Mouse (Mus musculus): Measurements from ENCODE around the gene Pfdn5. TPM values are rescaled to one million over a fixed set of nuclear protein-coding genes. Genes with fewer than 3 reads are reported as not detected.
"Not testable (repeated sequence)": the region's sequence is repeated elsewhere in the genome, so short reads cannot be mapped to it uniquely, and the experiment has no call there.

Gene Pfdn5
- total RNA-seq, 2 experiments from 2014 or later = 342 to 354 TPM

DNA sequence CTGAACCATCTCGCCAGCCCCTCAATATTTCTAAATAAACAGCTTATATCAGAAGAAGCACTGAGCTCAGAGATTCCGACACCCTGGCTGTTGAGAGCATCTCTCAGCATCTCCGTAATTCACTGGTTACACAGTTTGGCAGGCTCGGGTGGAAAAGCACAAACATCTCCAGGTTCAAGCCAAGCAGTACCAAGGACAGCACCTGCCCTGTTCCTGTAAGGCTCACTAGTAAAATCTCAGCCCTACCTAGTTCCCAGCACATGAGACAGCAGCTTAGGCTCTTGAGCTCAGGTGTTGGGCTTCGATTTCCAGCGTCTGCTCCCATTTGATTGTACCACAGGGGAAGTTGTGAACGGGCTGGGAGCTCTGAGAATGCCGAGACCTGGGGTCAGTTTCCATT lies 9.3 kb downstream of the Pfdn5 start:
- DNase-seq = no peak

DNA sequence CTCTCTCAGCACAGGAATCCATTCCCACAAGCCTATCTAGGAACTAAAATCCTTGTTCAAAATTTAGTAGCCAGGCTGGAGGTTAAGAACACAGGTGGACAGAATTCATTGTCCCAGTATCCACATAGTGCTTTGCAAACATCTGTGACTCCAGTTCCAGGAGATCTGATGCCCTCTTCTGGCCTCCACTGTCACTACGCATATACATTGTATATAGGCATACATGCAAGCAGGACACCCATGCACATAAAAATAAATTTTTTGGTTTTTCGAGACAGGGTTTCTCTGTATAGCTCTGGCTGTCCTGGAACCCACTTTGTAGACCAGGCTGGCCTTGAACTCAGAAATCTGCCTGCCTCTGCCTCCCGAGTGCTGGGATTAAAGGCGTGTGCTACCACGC lies 10.0 kb downstream of the Pfdn5 start:
- DNase-seq = not testable (repeated sequence)

DNA sequence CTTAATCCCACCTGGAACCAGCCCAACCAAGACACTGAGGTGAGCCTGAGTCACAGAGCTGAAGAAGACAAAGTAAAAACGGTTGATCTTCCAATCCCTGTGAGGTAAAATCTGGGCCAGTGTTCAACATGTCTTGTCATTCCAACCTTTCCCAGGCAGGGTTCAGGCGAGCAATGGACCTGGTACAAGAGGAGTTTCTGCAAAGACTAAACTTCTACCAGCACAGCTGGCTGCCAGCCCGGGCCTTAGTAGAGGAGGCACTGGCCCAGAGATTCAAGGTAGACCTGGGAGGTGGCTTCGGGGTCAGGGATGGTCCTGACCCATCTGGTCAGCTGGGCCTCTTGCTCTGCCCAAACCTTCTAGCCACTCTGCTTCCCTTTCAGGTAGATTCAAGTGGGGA lies 11.0 kb downstream of the Pfdn5 start:
- DNase-seq = no peak

DNA sequence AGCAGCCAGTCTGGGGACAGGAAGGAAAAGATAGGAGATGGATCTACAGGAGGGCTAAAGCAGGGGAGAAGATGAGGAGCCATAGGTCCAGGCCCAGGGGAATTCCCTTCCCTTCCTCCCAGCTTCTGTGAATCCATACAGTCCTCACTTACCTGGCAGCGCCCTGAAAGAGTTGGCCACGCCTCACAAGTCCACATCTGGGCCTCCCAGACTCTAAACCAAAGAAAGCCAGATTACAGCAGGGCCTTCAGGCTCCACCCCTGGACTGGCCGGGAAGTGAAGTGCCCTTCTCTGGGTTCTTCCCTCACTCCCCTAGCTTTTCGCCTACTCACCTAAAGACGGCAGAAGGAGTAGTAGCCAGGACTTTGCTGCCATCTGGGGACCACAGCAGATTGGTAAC lies 13.7 kb downstream of the Pfdn5 start:
- DNase-seq = no peak

DNA sequence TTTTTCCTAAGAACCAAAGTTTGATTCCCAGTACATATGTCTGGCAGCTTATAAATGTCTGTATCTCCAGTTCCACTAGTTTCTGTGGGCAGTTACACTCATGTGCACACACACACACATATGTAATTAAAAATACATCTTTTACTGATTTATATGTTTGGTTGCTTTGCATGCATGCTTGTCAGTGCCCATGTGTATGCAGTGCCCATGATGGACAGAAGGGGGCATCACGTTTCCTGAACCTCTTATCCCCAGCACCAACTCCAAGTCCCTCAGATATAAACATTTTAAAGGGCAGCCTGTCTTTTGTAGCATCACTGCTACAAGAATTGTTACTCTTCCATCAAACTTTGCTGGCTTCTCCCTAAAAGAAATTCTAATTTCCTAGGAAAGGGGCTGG lies 15.7 kb downstream of the Pfdn5 start:
- DNase-seq = peak; percentile 63

DNA sequence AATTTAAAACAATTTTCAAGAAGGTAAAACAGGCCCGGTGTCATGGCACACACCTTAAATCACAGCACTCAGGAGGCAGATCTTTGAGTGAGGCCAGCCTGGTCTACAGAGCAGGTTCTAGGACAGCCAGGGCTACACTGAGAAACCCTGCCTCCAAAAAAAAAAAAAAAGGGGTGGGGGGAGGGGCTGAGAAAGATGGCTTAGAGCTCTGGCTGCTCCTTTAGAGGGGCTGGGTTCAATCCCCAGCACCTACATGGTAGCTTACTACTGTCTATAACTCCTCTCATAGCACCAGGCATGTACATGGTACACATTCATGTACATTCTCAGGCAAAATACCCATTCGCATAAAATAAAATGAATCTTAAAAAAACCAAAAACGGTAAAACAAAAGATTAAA lies 18.6 kb downstream of the Pfdn5 start:
- DNase-seq = no peak

DNA sequence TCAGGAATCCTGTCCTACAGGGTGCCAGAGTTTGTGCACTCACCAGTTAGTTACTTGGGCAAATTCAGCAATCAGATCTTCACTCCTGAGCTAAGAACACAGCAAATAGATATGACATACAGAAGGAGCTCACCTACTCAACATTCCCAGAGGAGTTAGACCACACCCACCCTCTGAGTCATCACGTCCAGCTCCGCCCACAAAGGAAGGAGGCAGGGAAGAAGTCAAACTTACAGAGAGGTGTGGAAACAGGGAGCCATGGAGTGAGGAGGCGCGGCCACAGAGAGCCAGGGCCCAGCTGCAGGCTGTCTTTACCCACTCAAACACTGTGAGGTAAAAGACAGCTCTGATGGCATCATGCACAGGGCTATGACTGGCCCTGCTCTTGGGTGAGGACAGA lies 20.5 kb downstream of the Pfdn5 start:
- no peak for DNase-seq

DNA sequence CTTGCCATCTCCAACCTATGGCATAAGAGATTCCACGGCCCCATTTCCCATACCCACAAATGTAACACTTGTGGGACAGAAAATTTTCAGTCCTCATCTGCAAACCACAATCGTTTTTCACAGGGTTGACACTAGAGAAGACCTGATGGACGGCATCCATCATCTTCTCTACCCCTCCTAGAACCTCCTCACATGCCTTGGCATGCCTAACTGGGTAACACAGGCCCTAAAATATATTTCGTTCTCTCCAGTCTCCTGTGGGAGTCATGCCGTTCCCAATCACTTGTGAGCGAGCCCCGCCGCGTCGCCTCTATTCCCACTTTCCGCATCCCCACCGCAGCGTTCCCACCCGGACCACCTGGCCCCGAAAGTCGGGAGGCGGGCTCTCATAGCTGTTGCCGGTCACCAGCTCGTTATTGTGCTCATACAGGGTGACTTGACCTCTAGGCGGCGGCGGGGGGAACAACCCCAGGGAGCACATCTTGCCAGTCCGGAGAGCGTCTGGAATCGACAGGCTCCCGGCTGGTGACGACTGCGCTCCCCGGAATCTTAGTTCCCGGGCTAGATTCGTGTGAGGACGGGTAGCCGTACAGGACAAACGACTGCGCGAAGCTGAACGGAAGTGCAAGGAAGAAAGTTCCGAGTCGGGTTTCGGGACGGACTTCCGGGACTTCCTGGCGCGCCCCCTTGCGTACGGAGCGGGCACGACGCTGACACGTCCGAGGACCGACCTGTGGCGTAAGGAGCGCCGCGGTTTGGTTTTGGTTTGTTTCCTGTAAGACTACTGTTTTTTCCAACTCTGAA lies 24.4 kb downstream of the Pfdn5 start, which contains the start of gene Aaas:
Gene Aaas (minus strand): TSS at position 634 of the 804 bp plus-strand sequence.
- peak; percentile 98 for DNase-seq

DNA sequence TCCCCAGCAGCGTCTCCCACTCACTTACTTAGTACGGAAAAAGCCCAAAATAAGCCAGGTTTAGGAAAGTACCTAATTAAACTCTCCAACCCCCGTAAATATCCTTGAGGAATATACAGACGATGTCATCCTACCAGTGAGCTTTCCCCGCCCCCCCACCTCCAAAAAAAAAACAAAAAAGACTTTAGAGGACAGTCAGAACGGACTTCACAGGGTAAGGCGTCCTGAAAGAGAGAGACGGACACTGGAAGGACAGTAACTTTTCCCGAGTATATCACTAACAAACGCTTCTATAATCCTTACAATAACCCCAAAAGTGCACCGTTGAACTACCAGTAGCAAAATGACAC lies 25.0 kb downstream of the Pfdn5 start:
- no peak for DNase-seq

DNA sequence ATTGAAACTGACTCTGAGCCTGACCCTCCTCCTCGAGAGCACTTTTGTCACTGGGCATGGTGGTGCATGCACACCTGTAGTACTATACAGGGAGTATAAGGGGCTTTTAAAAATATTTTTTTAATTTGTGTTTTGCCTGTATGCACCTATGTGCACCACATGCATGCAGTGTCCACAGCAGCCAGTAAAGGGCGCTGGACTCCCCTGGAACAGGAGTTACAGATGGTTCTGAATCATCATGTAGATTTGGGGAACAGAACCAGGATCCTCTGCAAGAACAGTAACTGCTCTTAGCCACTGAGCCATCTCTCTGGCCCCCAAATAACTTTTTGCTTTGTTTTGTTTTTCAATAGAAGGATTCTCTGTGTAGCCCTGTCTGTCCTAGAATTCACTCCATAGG lies 26.3 kb downstream of the Pfdn5 start:
- DNase-seq = no peak

DNA sequence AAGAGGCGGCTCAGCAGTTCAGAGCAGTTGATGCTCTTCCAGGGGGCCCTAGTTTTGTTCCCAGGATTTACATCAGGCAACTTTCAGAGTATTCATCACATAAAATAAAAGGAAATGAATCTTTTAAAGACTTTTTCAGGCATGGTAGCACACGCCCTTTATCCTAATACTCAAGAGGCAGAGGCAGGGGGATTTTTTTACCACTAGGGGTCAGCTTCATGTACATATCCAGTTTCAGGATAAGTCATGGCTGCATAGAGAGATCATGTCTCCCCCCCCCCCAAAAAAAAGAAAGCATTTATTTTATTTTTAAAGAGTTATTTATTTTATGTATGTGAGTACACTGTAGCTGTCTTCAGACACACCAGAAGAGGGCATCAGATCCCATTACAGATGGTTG lies 28.1 kb downstream of the Pfdn5 start:
- no peak for DNase-seq

DNA sequence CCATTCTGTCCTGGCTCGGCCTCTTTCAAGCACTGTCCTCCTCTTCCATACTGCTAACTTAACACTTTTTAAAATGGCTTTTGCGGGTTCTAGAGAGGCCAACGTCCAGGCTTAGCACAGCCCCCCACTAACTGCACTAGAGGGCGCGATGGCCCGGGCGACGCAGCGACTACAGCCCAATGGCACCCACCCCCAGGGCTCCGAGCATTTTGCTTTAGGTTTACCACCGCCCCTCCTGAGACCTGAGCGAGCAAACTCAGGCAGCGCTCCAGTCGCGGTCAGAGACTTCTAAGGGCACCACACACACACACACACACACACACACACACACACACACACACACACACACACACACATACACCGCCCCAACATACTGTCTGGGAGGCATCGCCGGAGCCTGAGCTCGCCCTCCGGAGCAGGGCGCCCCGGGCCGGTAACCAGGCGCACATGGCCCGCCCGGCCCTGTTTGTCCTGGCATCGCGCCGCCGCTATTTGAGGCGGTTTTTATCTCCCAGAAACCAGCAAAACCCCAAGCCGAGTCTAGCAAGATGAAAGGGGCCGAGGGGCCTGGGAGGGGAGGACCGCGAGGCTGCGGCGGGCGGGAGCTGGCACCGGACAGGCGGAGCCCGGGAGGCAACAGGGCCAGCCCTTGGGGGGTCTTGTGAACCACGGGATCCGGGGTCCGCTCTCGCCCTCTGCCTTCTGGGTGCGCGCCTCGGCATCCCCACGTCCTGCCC lies 29.4 kb downstream of the Pfdn5 start:
- peak; percentile 68 for DNase-seq

DNA sequence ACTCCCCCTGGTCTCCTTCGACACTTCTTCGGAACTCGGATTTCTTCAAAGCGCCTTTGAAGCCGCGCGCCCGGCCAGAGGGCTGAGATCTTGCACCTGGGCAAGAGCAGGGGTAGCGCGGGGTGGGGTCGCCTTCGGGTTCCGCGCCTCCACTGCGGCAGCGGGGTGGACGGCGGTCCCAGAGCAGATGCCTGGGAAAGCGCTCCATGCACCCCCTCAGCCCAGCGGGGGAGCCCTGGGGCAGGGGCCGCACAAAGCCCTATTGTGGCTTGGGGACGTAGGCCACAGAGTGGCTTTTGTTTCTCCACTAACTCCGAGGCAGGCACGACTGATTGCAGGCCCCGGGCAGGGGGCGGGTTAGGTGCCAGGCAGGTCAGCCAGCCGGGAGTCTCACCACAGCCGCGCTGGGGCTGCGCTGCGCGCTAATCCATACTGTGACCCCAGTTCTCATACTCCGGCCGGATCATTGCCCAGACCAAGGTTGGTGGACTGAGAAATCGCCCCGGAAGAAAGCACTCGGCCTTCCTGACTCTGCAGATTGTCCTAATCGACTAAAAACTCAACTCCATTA lies 30.0 kb downstream of the Pfdn5 start:
- peak; percentile 32 for DNase-seq

DNA sequence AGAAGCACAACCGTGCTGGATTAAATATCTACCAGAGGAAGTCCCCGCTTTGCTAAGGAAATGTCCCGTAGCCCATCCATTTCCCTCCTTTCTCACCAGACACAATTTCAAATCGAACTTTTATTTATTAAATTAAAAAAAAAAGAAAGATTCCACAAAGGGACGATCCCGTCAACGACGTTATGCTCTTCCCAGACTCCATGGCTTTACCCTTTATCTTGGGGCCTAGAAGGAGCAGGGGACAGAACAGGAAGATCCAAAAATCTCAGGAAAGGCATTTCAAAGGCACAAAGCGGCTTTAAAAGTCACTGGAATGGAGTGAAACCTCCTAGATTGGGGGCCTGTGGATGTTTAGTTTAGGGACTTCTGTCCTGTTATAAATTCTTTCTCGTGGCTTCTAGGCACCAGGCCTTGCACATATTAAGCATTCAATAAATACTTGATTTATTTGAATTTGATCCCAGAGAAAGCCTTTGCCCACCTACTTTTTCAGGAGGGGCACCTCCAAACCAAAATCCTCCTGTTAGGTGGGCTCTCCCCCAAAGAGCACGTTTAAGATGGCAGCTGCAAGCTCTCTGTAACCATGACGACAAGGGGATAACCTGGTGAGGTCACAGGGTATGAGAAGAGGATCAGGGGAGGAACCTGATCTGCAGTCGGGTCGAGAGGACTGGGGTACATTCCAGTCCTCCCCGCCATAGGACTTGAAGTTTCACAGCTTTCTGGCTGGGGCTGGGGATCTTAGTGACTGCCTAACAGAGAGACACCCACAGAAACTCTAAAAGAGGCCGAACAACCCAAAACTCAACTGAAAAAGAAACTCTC lies 30.8 kb downstream of the Pfdn5 start:
- no peak for DNase-seq

DNA sequence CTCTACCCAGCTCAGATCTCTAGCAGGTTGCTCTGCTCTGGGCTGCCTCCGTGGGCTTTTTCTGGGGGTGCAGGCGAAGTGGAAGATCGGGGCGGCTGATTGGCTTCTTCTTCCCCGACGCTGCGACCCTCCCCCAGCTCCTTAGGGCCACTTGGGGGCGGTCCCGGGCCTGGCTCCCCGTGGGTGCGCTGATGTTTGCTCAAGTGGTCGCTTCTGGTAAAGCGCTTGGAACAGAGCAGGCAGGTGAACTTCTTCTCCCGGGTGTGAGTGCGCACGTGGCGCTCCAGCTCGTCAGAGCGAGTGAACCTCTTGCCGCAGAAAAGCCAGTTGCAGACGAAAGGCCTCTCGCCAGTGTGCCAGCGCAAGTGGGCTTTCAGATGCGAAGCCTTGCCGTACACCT lies 32.2 kb downstream of the Pfdn5 start:
- DNase-seq = no peak

DNA sequence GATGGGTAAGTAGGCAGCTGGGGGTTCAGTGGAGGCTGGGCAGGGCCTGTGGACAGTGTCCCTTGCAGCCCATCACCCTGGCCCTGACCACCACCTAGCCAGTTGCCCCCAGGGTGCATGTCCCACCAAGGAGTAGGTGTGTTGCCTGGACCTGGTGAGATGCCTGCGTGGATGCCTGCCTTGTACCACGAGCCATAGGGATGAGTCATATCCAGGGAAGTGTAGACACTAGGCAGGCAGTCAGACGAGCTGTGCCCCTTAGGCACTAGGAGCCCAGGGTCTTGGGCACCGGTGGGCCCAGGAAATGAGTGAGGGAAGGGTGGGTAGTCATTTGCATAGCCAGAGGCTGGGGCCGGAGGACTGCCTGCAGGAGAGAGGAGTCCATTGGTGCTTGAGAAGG lies 32.9 kb downstream of the Pfdn5 start:
- DNase-seq = no peak

DNA sequence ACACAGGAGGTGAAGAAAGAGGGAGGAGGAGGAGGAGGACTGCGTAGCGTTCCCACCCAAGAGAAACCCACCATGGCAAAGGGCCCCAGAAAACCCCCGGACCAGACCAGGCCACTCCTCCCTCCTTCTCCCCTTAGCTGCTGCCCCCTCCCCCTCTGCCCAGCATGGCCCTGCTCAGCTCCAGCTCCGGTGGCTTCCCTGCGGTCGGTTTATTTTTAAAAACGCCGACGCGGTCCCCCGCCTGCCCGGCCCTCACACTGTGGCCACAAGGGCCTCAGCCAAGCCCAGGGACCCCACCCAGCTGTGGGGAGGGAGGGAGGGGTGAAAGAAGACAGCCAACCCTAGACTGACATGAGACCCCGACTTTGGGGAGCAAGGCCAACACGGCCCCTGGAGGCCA lies 36.7 kb downstream of the Pfdn5 start:
- no peak for DNase-seq

DNA sequence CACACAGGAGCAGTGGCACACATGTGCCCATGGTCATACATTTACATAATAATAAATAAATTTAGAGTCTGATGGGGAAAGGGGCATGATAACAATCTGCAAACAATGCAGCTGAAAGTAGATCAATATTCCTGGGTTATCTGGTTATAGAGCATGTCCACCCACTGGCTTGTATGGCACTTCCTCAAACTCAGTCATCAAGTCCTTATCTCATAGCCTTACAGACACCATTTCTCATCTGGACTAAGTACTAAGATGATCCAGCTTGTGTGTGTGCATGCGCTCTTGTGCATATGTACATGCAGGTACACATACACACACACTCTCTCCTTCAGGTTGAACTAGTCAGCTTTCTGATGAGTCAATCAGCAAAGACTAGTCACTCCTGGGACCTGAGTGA lies 38.8 kb downstream of the Pfdn5 start:
- no peak for DNase-seq

DNA sequence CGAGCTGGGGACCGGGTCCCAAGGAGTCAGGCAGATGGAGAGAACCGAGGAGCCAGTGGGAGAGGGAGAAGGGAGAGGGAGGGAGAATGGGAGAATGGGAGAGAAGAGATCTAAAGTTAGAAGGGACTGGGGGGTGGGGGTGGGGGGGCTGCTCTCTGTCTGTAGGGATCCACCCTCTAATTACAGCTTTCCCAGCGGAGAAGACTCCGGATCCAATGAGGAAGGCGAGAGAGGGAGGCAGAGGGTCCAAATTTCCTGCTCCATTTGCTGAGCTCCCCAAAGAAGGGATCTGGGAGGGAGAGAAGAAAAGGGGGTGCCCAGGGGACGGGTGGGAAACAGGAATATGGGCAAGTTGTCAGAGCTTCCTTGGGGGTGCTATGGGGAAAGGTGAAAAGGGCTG lies 40.3 kb downstream of the Pfdn5 start:
- no peak for DNase-seq

DNA sequence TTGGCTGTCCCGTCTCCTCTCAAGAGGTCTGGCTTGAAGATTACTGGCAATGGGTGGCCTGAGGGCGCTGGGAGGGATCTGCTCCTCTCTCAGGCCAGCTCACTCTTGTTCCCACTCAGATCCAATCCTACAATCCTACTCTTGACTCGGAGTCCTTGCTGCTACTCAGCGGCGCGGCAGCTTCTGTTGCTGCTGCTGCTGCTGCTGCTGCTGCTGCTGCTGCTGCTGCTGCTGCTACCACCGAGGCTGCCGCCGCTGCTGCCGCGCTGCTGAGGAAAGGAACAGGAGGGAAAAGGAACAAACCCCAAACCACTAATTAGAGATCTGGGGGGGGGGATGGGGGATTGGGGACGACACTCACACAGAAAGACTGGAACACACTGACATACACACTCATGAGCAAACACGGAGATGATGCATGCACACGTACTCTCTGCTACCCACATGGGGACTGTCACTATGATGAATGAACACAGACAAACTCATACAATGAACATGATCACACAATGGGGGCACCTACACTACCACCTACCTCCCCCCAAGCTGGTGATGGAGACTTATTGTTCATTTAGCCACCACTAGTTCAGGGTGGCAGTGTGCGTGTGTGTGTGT lies 40.9 kb downstream of the Pfdn5 start, which contains the start of gene Sp7:
Gene Sp7 (minus strand): TSS at position 450 of the 612 bp plus-strand sequence.
- DNase-seq = no peak

DNA sequence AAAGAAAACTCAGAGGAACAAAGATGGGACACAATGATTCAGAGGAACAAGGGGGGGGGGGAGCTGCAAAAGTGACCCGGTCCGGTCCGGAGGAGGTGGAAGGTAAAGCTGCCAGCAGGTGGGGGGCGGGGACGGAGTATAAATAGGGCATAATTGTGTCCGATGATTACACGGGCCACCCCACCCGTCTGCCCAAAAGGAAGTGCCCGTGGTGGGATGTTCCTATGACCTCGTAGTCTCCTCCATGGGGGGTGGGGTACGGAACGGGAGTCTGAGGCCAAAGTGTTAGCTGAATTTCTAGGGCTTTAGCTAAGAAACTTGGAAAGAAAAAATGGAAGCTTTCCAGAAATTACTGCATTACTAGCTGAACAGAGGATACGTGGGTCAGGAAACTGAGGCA lies 44.1 kb downstream of the Pfdn5 start:
- DNase-seq = no peak

DNA sequence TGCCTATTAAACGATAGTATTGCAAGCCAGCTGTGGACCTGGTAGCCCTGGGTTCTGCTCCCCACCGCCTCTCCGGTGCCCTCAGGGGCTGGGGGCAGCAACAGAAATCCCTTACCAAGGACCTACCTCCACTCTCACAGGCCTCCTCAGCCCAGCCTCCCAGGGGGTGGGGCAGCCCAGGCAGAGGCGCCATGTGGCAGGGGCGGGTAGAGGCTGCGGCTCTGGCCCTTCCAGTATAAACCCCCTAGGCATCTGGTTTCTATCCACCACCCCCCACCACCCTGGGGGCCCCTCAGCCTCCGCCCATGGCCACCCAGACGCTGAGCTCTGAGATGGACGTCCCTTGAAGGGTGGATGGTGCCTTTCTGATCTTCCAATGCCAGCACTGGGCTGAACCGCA lies 44.8 kb downstream of the Pfdn5 start:
- DNase-seq = no peak
